Comparison of ENCODE assay signal across 18 mouse cellular contexts in genomic region chr1:80556446-80556845, GRCm38 (mm10).
"Had no signal": no experiment of that assay in that cellular context is flagged by ENCODE, and none has a peak within 500 bp of the region (broad histone marks: within the 10 kb centered on the region; RNA-seq: fewer than 3 reads in every experiment).

No protein-coding gene starts in this region.

- ATAC-seq: midbrain, embryonic 13.5 days; midbrain, embryonic 16.5 days had no signal

- H3K4me3 ChIP-seq: liver, embryonic 13.5 days; megakaryocyte, embryonic 14.5 days; midbrain, embryonic 10.5 days; midbrain, embryonic 13.5 days; myocyte; neural tube, embryonic 13.5 days had no signal

- DNase-seq: kidney, adult 9 months; kidney, postnatal 14 days; kidney, postnatal 4 days; liver, embryonic 13.5 days; lung, adult 2 months; lung, postnatal 14 days; retina, postnatal 1 day; right cerebral cortex, postnatal 25 days; thymus, adult 2 months; thymus, postnatal 14 days; thymus, postnatal 4 days had no signal

- H3K27ac ChIP-seq: liver, embryonic 13.5 days; midbrain, embryonic 10.5 days; midbrain, embryonic 13.5 days; neural tube, embryonic 13.5 days; stomach, postnatal 0 days had no signal
